ENCODE assay signal across 8 mouse cellular contexts in the genomic region with DNA sequence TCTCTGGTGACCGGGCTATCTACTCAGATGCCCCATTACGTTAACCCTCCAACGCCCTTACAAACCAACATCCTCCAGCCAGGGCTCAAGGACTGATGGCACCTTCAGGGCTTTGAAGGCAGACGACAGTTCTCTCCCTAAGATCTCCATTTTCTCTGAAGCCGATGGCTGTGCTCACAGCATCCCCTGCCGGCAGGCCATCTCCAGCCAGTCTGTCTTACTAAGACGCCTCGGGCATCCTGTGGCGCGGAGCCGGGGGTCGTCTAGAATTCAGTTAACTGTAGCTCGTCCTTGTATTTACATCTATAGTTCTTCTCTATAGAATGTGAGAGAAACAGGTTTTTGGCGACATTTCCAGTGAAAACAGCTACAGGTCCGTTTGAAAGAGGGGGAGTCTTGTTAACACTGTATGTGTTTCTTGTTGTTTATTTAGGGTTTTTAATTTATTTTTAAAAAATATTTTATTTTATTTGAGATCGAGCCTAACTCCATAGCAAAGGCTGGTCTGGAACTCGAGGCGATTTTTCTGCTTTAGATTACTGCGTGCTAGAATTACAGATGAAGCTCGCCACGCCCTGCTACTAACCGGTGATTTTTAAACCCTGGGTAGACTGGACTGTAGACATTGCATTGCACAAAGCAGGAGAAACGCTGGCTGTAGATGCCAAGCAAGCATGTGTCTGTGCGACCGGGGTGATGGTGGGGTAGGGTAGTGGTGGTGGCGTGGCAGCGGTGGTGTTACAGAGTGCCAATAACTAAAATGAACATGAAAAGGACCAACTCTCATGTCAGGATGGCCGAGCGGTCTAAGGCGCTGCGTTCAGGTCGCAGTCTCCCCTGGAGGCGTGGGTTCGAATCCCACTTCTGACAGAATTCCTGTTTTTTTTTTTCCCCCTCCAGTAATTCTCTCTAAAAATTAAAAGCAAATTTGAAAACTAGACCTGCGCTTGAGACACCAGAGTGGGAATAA. TPM values are rescaled to one million over a fixed set of nuclear protein-coding genes. Genes with fewer than 3 reads are reported as not detected.
A peak's percentile ranks its signal among the peaks of the same experiment; 100 is the strongest.
DNase-seq lines count a peak whose midpoint lies in the region; ATAC-seq and TF ChIP-seq lines count a peak whose summit lies in the region.

No protein-coding gene starts in this region.

- intact Hi-C loops in left cerebral cortex, postnatal 10 days (cut with DNase I) = loop anchor here (5.0 kb wide), 2 partner anchors 101 to 361 kb away; partner anchors contain the start of genes Fam192a and Rspry1

- peaks cover 2% of the 10 kb centered on the region; the same call in 1 of the 2 replicates for H3K4me1 ChIP-seq in cortical plate, adult 2 months (ENCODE audit: control insufficient read depth, insufficient read depth, low read length)

- peak overlapping the region; percentile 37 for H3K4me3 ChIP-seq in cortical plate, adult 2 months (ENCODE audit: insufficient read depth, low read length)

- TF ChIP-seq CTCF in cortical plate, adult 2 months (IDR thresholded peaks at IDR 0.05; ENCODE audit: extremely low read depth, insufficient read depth, low read length) = peak; percentile 86

- DNase-seq in adipocyte (ENCODE audit: low spot score) = peak; percentile 87
- DNase-seq in gastrocnemius, adult 8-10 months (ENCODE audit: low spot score in 2 of 2) = peak; percentile 67 to 72
- peak; percentile 89 for DNase-seq in induced T-regulatory cell, adult 2 months (ENCODE audit: low read depth)
- peak; percentile 84 to 91 for DNase-seq in left cerebral cortex, postnatal 10 days (ENCODE audit: extremely low spot score in 1 of 2, low spot score in 2 of 2)
- peak; percentile 79 to 80 for DNase-seq in right cerebral cortex, postnatal 36 days (ENCODE audit: low spot score in 2 of 2)
- peak; percentile 72 to 77 for DNase-seq in urinary bladder, postnatal 4 days (ENCODE audit: low spot score in 2 of 2)

- TF ChIP-seq POLR2A in cortical plate, adult 2 months (IDR thresholded peaks at IDR 0.05; ENCODE audit: extremely low read depth, insufficient read depth, low read length) = peak; percentile 29; the same call in 1 of the 2 replicates

- ATAC-seq in megakaryocyte progenitor cell, adult 5-6 weeks (replicated peaks; ENCODE audit: poor library complexity) = peak; percentile 74

- peak overlapping the region; percentile 26; the same call in 1 of the 2 replicates for H3K27ac ChIP-seq in cortical plate, adult 2 months (ENCODE audit: insufficient read depth, low read length)

RNA-seq across cellular contexts. Expression of gene Pllp, which starts 7.1 kb away (rescaled TPM):
- 165 and 190 TPM in 2 replicates for polyA plus RNA-seq in cortical plate, adult 2 months (2012; rRNA removed)
- 1 to 10 TPM in 2 of 4 experiments, under 1 TPM in 1, not detected in 1; 0.92 to 2.5 (median 1.8) TPM for total RNA-seq in gastrocnemius, adult 8-10 months (2022)
- 10 to 100 TPM; 19.5 to 25.3 TPM for total RNA-seq in left cerebral cortex, postnatal 10 days (2021)
- total RNA-seq in megakaryocyte progenitor cell, adult 5-6 weeks (2015) = not detected in 2 replicates
- not detected in 2 replicates for total RNA-seq in megakaryocyte progenitor cell, adult 5-6 weeks (2017)

RNA-seq across cellular contexts. Expression of gene Arl2bp, which starts 36.7 kb away (rescaled TPM):
- 234 and 235 TPM in 2 replicates for polyA plus RNA-seq in cortical plate, adult 2 months (2012; rRNA removed)
- total RNA-seq in gastrocnemius, adult 8-10 months (2022) = 10 to 100 TPM; 43.4 to 55.1 (median 45.7) TPM
- total RNA-seq in left cerebral cortex, postnatal 10 days (2021) = 100 to 1,000 TPM; 149 to 156 TPM
- 21.1 and 26.4 TPM in 2 replicates for total RNA-seq in megakaryocyte progenitor cell, adult 5-6 weeks (2015)
- total RNA-seq in megakaryocyte progenitor cell, adult 5-6 weeks (2017) = 73.3 and 75.1 TPM in 2 replicates

RNA-seq across cellular contexts. Expression of gene Ccl22, which starts 42.3 kb away (rescaled TPM):
- 0.33 and 0.34 TPM in 2 replicates for polyA plus RNA-seq in cortical plate, adult 2 months (2012; rRNA removed)
- total RNA-seq in gastrocnemius, adult 8-10 months (2022) = not detected
- under 1 TPM; 0.15 to 0.26 TPM for total RNA-seq in left cerebral cortex, postnatal 10 days (2021)
- not detected in 2 replicates for total RNA-seq in megakaryocyte progenitor cell, adult 5-6 weeks (2015)
- total RNA-seq in megakaryocyte progenitor cell, adult 5-6 weeks (2017) = not detected in 2 replicates

Comparison
In these comparisons a context has a peak if more than half of its experiments do, and no peak if none do; other contexts are left out.
1. Peak in every context shown above with its lines: DNase-seq, ATAC-seq, H3K4me3 ChIP-seq and H3K27ac ChIP-seq.
2. RNA of gene Pllp, which starts 7.1 kb away (total RNA-seq): 19.5 to 25.3 TPM in left cerebral cortex, postnatal 10 days; 0.92 to 2.5 TPM in gastrocnemius, adult 8-10 months and not detected in megakaryocyte progenitor cell, adult 5-6 weeks; every median in the first group is over 4 times any median in the second.